Mouse (Mus musculus) c-Kit-positive CD71-positive TER-119-positive erythroid progenitor cells, embryonic 14.5 days (primary cell): ENCODE measurements around the gene Mapk3.

Experiments
- DNase-seq: peaks from one replicate; pipeline ENCODE4 v3.0.0-alpha.2; 2013; ENCODE audit warnings: low spot score

Mapk3 gene

DNA sequence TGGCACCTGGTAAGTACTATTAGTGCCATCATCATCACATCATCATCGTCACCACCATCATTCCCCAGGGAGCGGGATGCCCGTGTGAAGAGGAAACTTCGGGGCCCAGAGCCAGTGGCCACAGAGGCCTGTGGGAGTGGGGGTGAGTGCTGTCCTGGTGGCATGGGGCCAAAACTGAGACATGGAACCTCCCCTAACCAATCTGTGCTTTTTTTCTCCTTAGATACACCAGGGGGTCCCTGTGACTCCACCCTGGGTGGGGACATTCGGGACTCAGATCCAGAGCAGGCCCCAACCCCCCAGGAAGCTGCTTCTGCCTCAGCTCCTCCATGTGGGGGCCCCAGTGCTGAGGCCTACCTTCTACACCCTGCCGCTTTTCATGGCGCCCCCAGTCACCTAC lies 25.1 kb downstream of the Mapk3 start:
- DNase-seq = no peak

GRCm38 (mm10) chr7:126785056-126785455 lies 25.7 kb downstream of the Mapk3 start:
- DNase-seq = no peak

DNA sequence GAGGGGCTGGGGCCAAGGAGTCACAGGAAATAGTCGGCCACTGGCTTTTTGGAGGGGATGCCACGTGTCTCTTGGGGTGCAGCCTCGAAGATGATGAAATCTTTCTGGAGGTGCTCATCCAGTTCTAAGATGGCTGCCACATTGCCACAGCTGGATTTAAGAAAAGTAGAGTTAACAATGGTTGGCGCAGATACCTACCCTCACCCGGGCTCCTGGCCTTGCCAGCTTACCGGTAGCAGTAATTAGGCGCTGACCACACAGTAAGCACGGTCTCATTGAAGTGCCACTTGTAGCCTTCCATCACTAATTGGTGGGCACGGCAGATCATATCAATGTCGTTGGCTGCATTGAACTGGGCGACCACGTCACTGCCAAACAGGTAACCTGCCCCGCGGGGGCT lies 26.7 kb downstream of the Mapk3 start:
- DNase-seq = no peak

DNA sequence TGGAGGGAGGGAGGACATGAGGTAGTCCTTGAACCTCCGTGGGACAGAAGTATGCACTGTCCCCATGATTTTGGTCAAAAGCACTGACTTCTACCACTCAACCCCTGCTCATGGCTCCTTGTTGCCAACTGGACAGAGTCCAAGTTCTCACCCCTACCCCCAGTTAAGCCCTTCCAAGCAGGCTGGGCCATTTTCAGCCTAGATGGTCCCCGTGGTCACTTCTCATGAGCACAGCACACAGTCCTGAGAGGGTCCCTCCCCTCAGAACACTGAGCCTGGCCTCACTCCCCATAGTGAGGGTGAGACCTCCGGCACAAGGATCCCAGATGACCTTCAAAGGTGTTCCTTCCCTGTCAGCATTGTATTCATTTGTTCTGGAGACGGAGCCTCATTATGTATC lies 29.7 kb downstream of the Mapk3 start:
- DNase-seq = no peak

- DNase-seq = peak; percentile 95
Measured at GRCm38 (mm10) chr7:126791851-126792720, 32.7 kb downstream of the Mapk3 start, which contains the start of gene Ppp4c. Gene Ppp4c (minus strand): TSS chr7:126792496.

GRCm38 (mm10) chr7:126792721-126793443 lies 33.5 kb downstream of the Mapk3 start:
- no peak for DNase-seq

DNA sequence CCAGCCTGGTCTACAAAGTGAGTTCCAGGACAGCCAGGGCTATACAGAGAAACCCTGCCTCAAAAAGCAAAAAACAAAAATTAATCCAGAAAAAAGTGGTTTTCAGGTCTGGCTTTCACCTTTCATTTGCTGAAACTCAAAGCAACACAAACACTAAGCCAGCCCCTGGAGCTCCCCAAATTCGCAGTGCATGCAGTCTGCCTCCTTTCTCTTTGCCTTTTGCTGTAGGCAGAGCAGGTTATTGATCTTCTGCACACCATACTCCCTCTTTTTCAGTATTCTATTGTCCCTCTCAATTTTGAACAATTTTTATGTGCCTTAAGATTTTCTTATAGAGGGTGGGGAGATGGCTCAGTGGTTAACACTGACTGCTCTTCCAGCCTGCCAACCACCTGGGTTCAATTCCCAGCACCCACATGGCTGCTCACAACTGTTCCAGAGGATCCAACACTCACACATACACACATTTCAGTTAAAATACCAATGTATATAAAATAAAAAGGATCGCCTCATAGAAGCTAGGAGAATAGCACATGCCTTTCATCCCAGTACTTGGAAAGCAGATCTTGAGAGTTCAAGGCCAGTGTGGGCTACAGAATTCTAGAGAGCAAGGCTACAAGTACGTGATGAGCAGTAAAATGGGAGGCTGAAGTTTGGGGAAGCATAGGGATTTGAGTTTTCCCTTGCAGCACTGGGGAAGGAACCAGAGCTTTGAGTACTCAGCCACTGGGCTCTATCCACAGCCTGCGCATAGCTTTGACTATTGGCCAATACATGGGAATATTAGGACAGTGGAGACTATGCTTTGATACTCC lies 34.3 kb downstream of the Mapk3 start:
- no peak for DNase-seq

DNA sequence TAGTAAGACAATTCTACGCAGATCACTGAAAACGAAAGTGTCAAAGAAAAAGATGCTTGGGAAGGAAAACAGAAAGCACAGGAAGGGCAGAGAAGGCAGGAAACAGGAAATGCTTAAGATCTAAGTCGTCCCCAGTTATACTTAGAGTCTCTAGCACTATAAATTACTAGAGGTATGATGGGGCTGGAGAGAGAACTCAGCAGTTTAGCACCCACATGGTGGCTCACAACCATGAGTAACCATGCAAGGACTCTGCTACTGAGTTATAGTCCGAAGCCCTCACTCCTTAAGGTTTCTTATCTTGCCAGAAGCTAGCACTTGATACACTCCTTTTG lies 34.8 kb downstream of the Mapk3 start:
- DNase-seq = no peak

- no peak for DNase-seq
Measured at GRCm38 (mm10) chr7:126795387-126796317, 36.3 kb downstream of the Mapk3 start.

GRCm38 (mm10) chr7:126796350-126796932 lies 37.0 kb downstream of the Mapk3 start:
- no peak for DNase-seq

DNA sequence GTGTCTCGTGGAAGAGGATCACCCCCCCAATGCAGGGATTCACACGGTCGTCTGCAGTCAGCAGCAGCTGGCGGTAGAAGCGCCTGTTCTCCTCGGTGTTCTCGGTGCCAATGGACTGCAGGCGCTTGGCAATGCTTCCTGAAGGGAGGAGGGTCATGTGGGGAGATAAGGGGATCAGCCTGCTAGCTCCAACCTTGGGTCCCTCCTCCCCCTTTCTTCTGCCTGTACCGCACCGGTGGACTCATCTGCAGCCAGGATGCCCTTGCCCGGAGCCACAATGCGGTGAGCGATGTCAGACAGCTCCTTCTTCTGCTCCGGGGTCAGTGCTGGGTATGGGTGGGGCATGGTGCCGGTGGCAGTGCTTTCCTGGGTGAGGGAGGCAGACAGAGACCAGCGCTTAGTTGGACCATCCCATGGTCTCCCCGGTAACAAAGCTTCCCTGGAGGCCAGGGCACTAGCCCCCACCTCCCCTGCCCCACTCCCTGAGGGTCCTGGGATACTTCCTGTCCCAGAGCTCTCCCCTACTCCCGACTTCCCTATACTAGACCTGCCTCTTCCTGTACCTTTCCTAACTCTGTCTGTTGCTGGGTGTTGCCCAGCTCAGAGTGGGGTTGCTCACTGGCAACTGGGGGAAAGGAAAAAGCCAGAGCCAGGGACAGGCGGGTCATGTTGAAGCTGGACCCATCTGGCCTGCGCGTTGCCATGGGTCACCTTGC lies 38.2 kb downstream of the Mapk3 start, which contains the start of gene Fam57b:
Gene Fam57b, plus strand, starts transcription at position 258 of the 716 bp plus-strand sequence.
- no peak for DNase-seq

GRCm38 (mm10) chr7:126798127-126799049 lies 39.0 kb downstream of the Mapk3 start:
- peak; percentile 47 for DNase-seq

GRCm38 (mm10) chr7:126799050-126799467 lies 39.7 kb downstream of the Mapk3 start:
- peak; percentile 91 for DNase-seq

DNA sequence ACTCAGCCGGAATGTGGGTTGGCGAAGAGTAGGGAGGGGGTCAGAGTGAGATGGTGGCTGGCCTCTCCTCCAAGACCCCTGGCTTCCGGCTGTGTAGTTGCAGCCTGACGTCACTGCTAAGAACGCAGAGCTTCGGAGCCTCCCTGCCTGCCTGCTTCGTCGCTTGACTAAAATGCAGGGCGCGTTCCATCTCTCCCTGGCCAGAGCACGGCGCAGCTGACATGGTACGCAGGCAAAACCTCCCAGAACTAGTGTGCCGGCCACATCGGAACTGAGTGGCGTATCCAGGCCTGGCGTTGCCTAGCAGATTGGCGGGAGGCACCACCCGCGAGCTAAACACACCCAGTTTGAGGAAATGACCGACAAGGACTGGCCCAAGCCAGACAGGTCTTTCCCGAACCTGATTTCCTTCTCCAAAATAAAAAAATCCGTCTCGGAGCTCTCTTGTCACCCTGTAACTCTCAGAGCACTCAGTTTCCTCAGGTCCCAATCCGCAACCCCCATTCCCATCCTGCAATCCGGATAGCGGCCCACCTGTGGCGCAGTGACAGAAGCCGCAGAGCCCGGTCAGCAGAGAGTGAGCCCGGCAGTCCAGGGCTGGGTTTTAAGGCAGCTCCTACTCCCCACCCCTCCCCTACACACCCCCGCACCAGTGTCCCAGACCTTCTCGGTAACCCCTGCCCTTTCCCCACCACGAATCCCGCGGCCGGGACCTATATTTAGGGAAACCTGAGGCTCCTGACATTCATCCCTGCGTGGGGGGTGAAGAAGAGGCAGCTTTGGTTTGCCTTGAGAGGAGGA lies 40.3 kb downstream of the Mapk3 start:
- DNase-seq = peak; percentile 65

- DNase-seq = no peak
Measured at GRCm38 (mm10) chr7:126800269-126801056, 41.1 kb downstream of the Mapk3 start.

DNA sequence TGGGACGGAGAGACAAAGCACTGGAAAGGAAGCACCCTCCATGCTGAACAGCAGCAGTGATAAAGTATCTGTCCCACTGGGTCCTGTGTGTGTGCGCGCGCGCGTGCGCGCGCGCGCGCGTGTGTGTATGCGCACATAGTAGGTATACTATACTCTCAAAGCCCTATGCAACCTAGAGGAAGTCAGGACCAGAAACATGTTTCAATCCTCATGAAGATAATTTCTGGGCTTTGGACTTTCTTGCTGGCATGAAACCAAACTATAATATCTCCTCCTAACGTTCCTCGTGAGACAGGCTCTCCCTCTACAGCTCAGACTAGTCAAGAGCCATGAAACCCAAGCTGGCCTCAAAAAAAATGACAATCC lies 41.6 kb downstream of the Mapk3 start:
- DNase-seq = no peak

GRCm38 (mm10) chr7:126802134-126802889 lies 42.9 kb downstream of the Mapk3 start:
- no peak for DNase-seq
